Mouse (Mus musculus) midbrain, postnatal 0 days (tissue): ENCODE data around the gene Gm10840. TPM values are rescaled to one million over a fixed set of nuclear protein-coding genes. Genes with fewer than 3 reads are reported as not detected.

Source experiments
- ATAC-seq: fragments of 200-750 bp; cut with Nextera tagmentation; 2 replicates; pipeline ENCODE4 v1.8.0; 2017; ENCODE audit warnings: moderate number of reproducible peaks, mild to moderate bottlenecking, moderate TSS enrichment, moderate library complexity; ENCODE audit not compliant: low FRiP score
- DNase-seq: peaks from one replicate; pipeline ENCODE4 v3.0.0-alpha.2; 2015; ENCODE audit warnings: low spot score
- H3K27ac ChIP-seq: fragments of 300-500 bp; sonication (generic); 2 replicates; pipeline ENCODE4 v1.5.1; 2014; ENCODE audit warnings: low read depth, mild to moderate bottlenecking, low read length, mixed read lengths
- H3K27me3 ChIP-seq: fragments of 300-500 bp; sonication (generic); 2 replicates; pipeline ENCODE4 v1.6.1; 2014; ENCODE audit warnings: low read length, control low read depth, mixed read lengths; ENCODE audit not compliant: insufficient read depth
- H3K36me3 ChIP-seq: fragments of 300-500 bp; sonication (generic); 2 replicates; pipeline ENCODE4 v1.6.1; 2014; ENCODE audit warnings: low read length, control low read depth, mixed read lengths; ENCODE audit not compliant: insufficient read depth
- H3K4me1 ChIP-seq: fragments of 300-500 bp; sonication (generic); 2 replicates; pipeline ENCODE4 v1.6.1; 2014; ENCODE audit warnings: mild to moderate bottlenecking, control low read depth, antibody characterized with exemption, low read length, mixed read lengths; ENCODE audit not compliant: insufficient read depth
- H3K4me2 ChIP-seq: fragments of 300-500 bp; sonication (generic); 2 replicates; pipeline ENCODE4 v1.6.1; 2014; ENCODE audit warnings: low read depth, mild to moderate bottlenecking, low read length, mixed read lengths; ENCODE audit not compliant: poor library complexity, severe bottlenecking
- H3K4me3 ChIP-seq: fragments of 300-500 bp; sonication (generic); 2 replicates; pipeline ENCODE4 v1.5.1; 2014; ENCODE audit warnings: low read depth, mild to moderate bottlenecking, low read length, moderate library complexity
- H3K9ac ChIP-seq: fragments of 300-500 bp; sonication (generic); replicated peaks from 2 replicates; pipeline ENCODE4 v1.6.1; 2014; ENCODE audit warnings: mild to moderate bottlenecking, low read length, moderate library complexity, mixed read lengths; ENCODE audit not compliant: poor library complexity, severe bottlenecking
- H3K9me3 ChIP-seq: fragments of 300-500 bp; sonication (generic); 2 replicates; pipeline ENCODE4 v1.6.1; 2016; ENCODE audit warnings: low read length, control low read depth
- CTCF ChIP-seq: IDR thresholded peaks from 2 replicates; pipeline ENCODE4 v1.5.1; 2016; ENCODE audit warnings: antibody characterized with exemption, mild to moderate bottlenecking
- WGBS: fragments of 180-500 bp; shearing (Covaris S2); extraction: QIAGEN DNeasy Blood & Tissue Kit; methylation state at CpG from one replicate; pipeline ENCODE4 v1.1.7; 2014; 5-methylcytosine and 5-hydroxymethylcytosine counted together
- polyA plus RNA-seq: library from polyadenylated mRNA; unstranded; fragments of >200 nt; fragmentation: Nextera tagmentation; extraction: Ambion mirVana; gene quantifications from 2 replicates; pipeline ENCODE4 v1.2.1, GENCODE M21; 2015
- total RNA-seq: library from RNA; depleted of rRNA; stranded (reverse); fragments of >200 nt; gene quantifications from 2 replicates; pipeline ENCODE4 v1.2.3, GENCODE M21; 2014

Gm10840 gene
- total and polyA plus RNA-seq, 2 experiments from 2014 or later, result not detected

DNA sequence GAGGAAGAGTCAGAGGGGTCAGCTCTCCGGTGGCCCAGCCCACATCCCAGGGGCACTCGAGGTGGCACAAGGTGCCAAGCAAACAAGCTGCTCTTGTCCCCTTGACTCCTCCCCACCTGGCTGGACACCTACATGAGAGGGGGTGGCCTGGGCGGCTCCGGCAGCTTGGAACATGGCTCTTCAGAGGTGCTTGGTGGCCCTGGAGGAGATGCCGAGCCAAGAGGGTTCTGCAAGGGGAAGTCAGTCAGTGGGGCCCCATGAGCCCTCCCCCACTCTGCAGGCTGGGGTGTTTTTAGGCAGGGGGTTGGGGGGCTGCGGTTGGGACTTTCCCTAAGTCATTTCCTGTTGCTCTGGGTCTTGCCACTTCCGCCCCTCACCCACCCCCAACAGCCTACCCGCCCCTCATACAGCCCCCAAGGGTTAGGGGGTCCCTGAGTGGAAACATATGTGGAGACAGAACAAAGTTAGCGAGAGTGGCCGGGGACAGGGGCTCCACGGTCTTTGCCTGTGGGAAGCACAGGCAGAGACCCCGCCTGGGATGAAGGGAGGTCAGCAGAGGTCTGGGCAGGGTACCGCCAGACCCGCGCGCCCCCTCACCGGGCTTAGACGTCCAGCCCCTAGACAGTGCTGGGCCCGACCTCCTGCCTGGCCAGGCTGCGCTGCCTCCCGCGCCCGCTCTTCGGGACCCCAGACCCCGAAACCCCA, 1.3 kb upstream of the Gm10840 start:
- H3K27me3 ChIP-seq, result no peaks in the 10 kb centered on the region
- peak overlapping the region; percentile 75 for H3K4me3 ChIP-seq
- ATAC-seq (peak; percentile 59), DNase-seq (peak; percentile 12)
- H3K9ac ChIP-seq, result peak overlapping the region; percentile 88
- TF ChIP-seq CTCF, result no peak
- WGBS, result 0% methylated on average over 18 of the region's 25 CpGs
- peaks cover 14% of the 10 kb centered on the region; the same call in 1 of the 2 replicates for H3K4me1 ChIP-seq
- H3K9me3 ChIP-seq, result no peaks in the 10 kb centered on the region
- H3K4me2 ChIP-seq, result peak overlapping the region; percentile 92
- H3K27ac ChIP-seq, result peak overlapping the region; percentile 97
- H3K36me3 ChIP-seq, result peaks cover 15% of the 10 kb centered on the region

- H3K9ac ChIP-seq, result peak overlapping the region; percentile 88
- no peaks in the 10 kb centered on the region for H3K27me3 ChIP-seq
- peaks cover 13% of the 10 kb centered on the region for H3K36me3 ChIP-seq
- H3K4me3 ChIP-seq, result peak overlapping the region; percentile 75
- H3K4me1 ChIP-seq, result peaks cover 14% of the 10 kb centered on the region; the same call in 1 of the 2 replicates
- peak overlapping the region; percentile 92 for H3K4me2 ChIP-seq
- DNase-seq (peak; percentile 84), ATAC-seq (peak; percentile 62)
- H3K27ac ChIP-seq, result peak overlapping the region; percentile 97
- H3K9me3 ChIP-seq, result no peaks in the 10 kb centered on the region
- under 1% methylated on average over 76 of the region's 106 CpGs for WGBS
- peak; percentile 34; the same call in 1 of the 2 replicates for TF ChIP-seq CTCF
These were observed 469 bp upstream of the Gm10840 start for GRCm38 (mm10) chr11:106159921-106160840.

GRCm38 (mm10) chr11:106162237-106162636, 1.6 kb downstream of the Gm10840 start:
- no peak overlapping the region for H3K27ac ChIP-seq
- H3K4me2 ChIP-seq, result no peak overlapping the region
- 94% methylated on average over 2 of the region's 2 CpGs for WGBS
- no peaks in the 10 kb centered on the region for H3K27me3 ChIP-seq
- DNase-seq (no peak), ATAC-seq (no peak)
- H3K9ac ChIP-seq, result no peak overlapping the region
- H3K36me3 ChIP-seq, result peaks cover 23% of the 10 kb centered on the region
- TF ChIP-seq CTCF, result no peak
- H3K9me3 ChIP-seq, result no peaks in the 10 kb centered on the region
- peaks cover 14% of the 10 kb centered on the region; the same call in 1 of the 2 replicates for H3K4me1 ChIP-seq
- no peak overlapping the region for H3K4me3 ChIP-seq

DNA sequence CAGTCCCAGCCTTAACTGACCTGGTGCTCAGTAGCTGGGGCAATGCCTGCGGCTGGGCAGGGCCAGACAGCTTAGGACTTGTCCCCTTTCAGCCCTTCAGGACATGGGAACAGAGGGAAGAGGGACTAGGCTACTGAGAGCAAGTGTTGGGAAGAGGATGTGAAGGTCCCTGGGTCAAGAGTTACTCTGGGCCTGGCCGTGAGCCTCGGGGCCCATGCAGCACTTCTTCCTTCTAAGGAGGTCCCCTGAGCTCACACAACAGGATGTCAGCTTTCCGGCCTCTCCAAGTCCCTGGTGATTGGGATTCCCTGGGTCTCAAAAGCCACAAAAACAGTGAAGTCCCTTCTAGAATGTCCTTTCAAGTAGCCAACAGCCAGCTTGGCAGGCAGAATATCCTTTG, 2.9 kb downstream of the Gm10840 start:
- no peak overlapping the region for H3K27ac ChIP-seq
- no peak for DNase-seq

DNA sequence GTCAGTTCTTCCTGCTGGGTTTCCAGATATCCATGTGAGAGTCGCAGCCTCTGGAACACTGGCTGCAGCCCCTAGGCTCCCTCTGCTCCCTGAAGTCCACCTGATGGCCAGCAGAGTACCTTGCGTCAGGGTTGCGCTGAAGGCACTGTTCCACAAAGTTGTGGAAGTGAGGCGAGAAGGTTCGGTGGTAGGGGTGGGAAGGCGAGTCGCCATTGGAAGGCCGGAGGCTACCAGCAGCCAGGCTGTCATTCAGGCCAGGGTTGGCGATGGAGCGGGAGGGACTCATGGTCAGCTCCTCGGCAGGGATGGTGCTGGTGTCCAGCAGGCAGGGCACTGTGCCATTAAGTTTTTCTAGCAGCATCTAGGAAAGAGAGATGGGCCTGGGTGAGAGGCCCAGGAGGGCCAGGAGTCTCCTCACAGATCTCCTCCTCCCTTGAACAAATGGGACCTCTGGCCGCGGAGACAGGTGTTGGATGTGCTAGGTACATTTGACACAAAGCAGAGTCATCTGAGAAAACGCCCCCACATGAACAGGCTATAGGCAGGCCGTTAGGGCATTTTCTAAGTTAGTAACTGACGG, 4.0 kb downstream of the Gm10840 start:
- H3K4me3 ChIP-seq, result no peak overlapping the region
- no peak for ATAC-seq
- no peak for DNase-seq
- no peak overlapping the region for H3K27ac ChIP-seq
- no peaks in the 10 kb centered on the region for H3K27me3 ChIP-seq
- 0 out of 2 replicates have a peak, but pooled peaks cover 5% of the 10 kb centered on the region for H3K4me1 ChIP-seq
- H3K9me3 ChIP-seq, result no peaks in the 10 kb centered on the region
- H3K36me3 ChIP-seq, result peaks cover 36% of the 10 kb centered on the region
- 92% methylated on average over 16 of the region's 16 CpGs for WGBS
- no peak for TF ChIP-seq CTCF
- H3K4me2 ChIP-seq, result no peak overlapping the region
- no peak overlapping the region for H3K9ac ChIP-seq

More for the DNA sequence above, 2.9 kb downstream of the Gm10840 start:
- TF ChIP-seq CTCF, result no peak
- H3K4me3 ChIP-seq, result no peak overlapping the region
- ATAC-seq, result no peak
- no peaks in the 10 kb centered on the region for H3K27me3 ChIP-seq
- 86% methylated on average over 4 of the region's 4 CpGs for whole genome bisulfite sequencing
- no peaks in the 10 kb centered on the region for H3K9me3 ChIP-seq
- H3K36me3 ChIP-seq, result peaks cover 33% of the 10 kb centered on the region
- H3K4me2 ChIP-seq, result no peak overlapping the region
- H3K4me1 ChIP-seq, result 0 out of 2 replicates have a peak, but pooled peaks cover 10% of the 10 kb centered on the region
- no peak overlapping the region for H3K9ac ChIP-seq
